Mouse (Mus musculus): ENCODE measurements at regions not wholly inside any gene's neighbourhood (a gene's known extent, or its start where the extent isn't known, plus 50 kb on each side); places are given as distances from the start of the nearest gene placed in this dataset.

DNA sequence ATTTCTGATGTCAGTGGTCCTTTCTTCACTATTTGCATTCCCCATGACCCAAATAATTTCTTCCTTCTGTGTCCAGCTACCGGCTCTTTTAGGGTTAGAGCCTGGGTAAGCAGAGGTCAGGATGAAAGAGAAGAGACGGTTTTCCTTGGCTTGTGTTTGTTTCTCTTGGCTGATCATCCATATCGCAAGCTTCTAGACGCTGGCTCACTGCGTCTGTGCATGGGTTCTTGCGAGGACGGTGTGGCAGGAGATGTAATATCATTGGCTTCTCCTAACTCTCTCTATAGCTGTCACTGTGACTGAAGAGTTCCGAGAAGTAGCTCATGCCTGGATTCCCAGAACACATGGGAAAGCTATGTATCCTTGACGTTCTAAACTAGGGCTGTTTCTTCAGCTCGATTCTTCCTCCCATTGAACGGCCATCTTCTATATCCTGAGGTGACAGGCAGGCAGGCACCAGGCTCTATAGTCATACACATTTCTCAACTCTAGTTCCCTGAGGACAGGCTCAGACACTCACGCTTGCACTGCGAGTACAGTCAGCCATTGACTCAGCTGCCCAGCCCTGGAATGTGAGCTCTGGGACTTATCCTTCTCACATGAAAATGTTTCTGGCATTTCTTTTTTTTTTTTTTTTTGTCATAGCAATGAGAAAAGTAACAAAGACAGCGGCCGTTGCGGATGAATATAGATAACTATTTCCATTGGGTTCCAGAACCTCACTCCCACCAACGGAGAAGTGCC lies 85.0 kb downstream of the Bach1 start:
- TF ChIP-seq POLR2A (IDR thresholded peaks at IDR 0.05; ENCODE audit: borderline replicate concordance, extremely low read depth, low read depth, low read length) (no peak), CTCF (IDR thresholded peaks at IDR 0.05; ENCODE audit: insufficient read depth, low read length) (no peak)
- H3K4me1 ChIP-seq (ENCODE audit: control insufficient read depth, insufficient read depth, low read length), result no peaks in the 10 kb centered on the region
- peak overlapping the region; percentile 26 for H3K4me3 ChIP-seq (replicated peaks; ENCODE audit: extremely low read depth, low read depth, low read length)
- DNase-seq, result no peak
- WGBS, result 57% methylated on average over 17 of the region's 17 CpGs

DNA sequence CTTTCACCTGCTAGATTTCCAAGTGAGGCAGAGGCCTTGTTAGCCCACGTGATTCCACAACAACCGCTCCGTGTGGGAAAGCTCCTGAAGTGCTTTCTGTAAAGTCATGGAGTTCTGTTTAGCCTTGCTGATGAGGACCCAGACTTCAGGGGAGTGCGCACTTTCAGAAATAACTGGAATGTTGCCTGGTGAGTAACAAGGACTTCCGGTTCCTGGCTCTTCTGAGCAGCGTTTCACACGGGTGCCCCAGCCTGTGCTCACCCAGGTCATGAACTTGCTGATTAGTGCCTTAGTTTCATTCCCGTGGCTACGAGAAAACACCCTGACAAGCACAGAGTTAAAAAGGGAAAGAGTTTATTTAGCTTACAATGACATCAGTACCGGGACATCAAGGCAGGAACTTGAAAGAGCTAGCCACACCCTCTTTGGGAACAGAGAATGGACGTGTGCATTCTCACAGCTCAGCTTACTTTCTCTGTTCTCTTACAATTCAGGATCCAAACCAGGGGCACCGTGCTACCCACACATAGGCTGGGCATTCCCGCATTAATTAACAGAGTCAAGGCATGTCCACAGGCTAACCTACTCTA lies 85.8 kb downstream of the Bach1 start:
- H3K4me3 ChIP-seq (replicated peaks; ENCODE audit: extremely low read depth, low read depth, low read length), result peak overlapping the region; percentile 26
- H3K4me1 ChIP-seq (ENCODE audit: control insufficient read depth, insufficient read depth, low read length), result no peaks in the 10 kb centered on the region
- DNase-seq, result peak; percentile 36
- 21% methylated on average over 13 of the region's 13 CpGs for WGBS
- TF ChIP-seq CTCF (IDR thresholded peaks at IDR 0.05; ENCODE audit: insufficient read depth, low read length) (no peak), POLR2A (IDR thresholded peaks at IDR 0.05; ENCODE audit: borderline replicate concordance, extremely low read depth, low read depth, low read length) (no peak)

DNA sequence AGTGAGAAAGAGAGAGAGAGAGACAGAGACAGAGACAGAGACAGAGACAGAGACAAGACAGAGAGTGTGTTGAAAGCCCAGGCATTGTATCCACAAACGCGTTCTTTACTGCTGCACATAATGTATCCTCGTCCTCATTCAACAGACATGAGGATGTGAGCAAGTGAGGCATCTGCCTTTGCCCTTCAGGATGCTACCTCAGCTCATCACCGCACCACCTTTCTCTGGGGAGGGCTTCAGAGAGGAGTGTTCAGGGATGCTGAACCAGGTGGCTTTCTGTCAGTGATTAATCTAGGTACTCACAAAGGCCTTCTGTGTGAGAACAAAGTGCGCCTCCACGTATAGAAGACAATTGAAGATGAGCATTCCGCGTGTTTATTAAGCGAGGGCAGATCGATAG lies 90.8 kb downstream of the Bach1 start:
- no peak overlapping the region for H3K4me3 ChIP-seq (replicated peaks; ENCODE audit: extremely low read depth, low read depth, low read length)
- no peaks in the 10 kb centered on the region for H3K4me1 ChIP-seq (ENCODE audit: control insufficient read depth, insufficient read depth, low read length)
- 90% methylated on average over 10 of the region's 10 CpGs for WGBS
- DNase-seq, result no peak
- TF ChIP-seq POLR2A (IDR thresholded peaks at IDR 0.05; ENCODE audit: borderline replicate concordance, extremely low read depth, low read depth, low read length) (no peak), CTCF (IDR thresholded peaks at IDR 0.05; ENCODE audit: insufficient read depth, low read length) (no peak)

DNA sequence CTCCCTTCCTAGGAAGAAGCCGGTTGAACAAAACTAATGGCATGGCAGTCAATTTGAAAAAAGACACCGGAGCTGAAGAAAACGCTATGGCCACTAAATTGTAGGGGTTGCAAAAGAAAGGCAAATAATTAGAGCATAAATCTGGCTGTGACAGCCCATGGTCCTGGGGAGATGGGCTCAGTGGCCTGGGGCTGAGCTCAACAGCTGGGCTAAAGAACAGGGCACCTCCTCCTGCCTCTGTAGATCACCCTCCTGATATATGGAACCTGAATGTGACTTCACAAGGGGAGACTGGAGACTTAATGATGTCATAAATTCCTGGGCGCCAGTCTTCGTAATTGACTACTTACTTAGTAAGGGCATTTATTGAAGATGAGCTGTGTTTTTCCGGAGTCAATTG lies 91.2 kb downstream of the Bach1 start:
- 84% methylated on average over 6 of the region's 6 CpGs for WGBS
- H3K4me1 ChIP-seq (ENCODE audit: control insufficient read depth, insufficient read depth, low read length), result no peaks in the 10 kb centered on the region
- no peak for DNase-seq

DNA sequence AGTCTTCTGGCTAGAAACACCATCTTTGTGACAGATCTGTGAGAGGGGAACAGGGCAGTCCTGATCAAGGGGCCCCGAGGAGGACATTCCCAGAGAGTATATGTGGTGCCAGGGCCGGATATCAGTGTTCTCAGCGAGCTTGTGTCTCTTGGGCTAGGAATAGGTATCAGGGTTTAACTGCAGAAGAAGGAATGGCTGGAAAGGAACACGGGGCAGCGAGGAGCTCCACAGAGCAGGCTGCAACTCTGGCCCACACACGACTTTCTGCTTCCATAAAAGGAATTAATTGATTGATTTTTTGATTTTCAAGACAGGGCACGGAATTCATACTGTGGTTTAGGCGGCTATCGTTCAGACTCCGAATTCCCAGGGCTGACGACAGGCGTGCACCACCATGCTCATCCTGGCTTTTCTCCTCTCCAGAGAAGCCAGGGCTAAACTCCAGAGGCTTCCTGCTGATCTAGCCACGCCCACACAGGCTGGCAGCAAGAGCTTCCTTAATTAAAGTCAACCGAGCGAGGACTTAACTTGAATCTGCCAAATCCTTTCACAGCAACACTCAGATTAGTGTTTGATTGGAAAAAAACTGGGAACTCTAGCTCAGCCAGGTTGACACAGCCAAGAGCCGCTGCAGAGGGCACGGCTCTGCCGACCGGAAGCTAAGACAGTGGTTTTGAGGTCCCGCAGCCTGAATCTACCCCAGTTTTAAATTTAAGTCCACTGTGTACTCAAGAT lies 97.9 kb downstream of the Bach1 start:
- DNase-seq, result peak; percentile 35
- Histone ChIP-seq H3K4me1 (ENCODE audit: control insufficient read depth, insufficient read depth, low read length) (no peaks in the 10 kb centered on the region), H3K4me3 (replicated peaks; ENCODE audit: extremely low read depth, low read depth, low read length) (peak overlapping the region; percentile 42)
- 6% methylated on average over 20 of the region's 20 CpGs for WGBS
- TF ChIP-seq CTCF (IDR thresholded peaks at IDR 0.05; ENCODE audit: insufficient read depth, low read length) (no peak), POLR2A (IDR thresholded peaks at IDR 0.05; ENCODE audit: borderline replicate concordance, extremely low read depth, low read depth, low read length) (no peak)

More for the DNA sequence above, 91.2 kb downstream of the Bach1 start:
- no peak for TF ChIP-seq CTCF (IDR thresholded peaks at IDR 0.05; ENCODE audit: insufficient read depth, low read length)
- TF ChIP-seq POLR2A (IDR thresholded peaks at IDR 0.05; ENCODE audit: borderline replicate concordance, extremely low read depth, low read depth, low read length), result no peak
- no peak overlapping the region for H3K4me3 ChIP-seq (replicated peaks; ENCODE audit: extremely low read depth, low read depth, low read length)

DNA sequence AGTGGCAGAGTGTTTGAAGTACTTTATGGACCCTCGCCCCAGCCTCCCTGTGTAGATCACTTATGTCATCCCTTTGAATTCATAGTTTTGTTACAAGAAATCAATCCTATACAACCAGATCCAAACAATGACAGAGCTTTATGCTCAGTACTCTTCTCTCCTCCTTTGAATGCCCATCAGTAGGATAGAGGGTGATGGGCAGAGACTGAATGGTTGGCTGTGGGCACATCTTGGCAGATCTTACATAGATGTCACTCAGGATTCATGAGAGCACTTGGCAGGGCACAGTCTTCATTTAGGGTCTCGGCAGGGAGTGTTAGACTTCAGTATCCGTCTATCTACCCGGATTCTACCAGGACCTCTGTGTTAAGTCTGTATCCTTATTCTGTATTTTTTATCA lies 103.6 kb downstream of the Bach1 start:
- no peaks in the 10 kb centered on the region for H3K4me1 ChIP-seq (ENCODE audit: control insufficient read depth, insufficient read depth, low read length)
- TF ChIP-seq POLR2A (IDR thresholded peaks at IDR 0.05; ENCODE audit: borderline replicate concordance, extremely low read depth, low read depth, low read length) (no peak), CTCF (IDR thresholded peaks at IDR 0.05; ENCODE audit: insufficient read depth, low read length) (no peak)
- DNase-seq, result no peak
- WGBS, result 88% methylated on average over 4 of the region's 4 CpGs
- no peak overlapping the region for H3K4me3 ChIP-seq (replicated peaks; ENCODE audit: extremely low read depth, low read depth, low read length)

DNA sequence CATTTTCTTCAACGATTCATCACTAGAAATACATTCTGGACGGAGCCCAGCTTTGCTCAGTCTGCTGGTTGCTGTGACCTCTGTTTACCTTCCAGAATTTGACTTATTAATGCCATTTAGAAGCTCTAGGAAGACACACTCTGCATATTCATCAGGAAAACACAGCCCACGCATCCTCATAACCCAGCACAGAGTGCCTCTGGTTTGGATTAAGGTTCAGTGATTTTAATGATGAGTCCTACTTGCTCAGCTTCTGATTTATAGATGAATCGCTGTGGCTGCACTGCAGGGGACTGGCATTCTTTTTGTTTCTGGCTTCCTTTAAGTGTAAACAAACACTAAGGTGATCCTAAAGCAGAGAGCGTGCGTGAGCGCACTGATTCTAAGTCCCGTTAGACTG lies 118.8 kb downstream of the Bach1 start:
- WGBS, result 74% methylated on average over 8 of the region's 8 CpGs
- TF ChIP-seq POLR2A (IDR thresholded peaks at IDR 0.05; ENCODE audit: borderline replicate concordance, extremely low read depth, low read depth, low read length) (no peak), CTCF (IDR thresholded peaks at IDR 0.05; ENCODE audit: insufficient read depth, low read length) (no peak)
- DNase-seq, result no peak
- Histone ChIP-seq H3K4me3 (replicated peaks; ENCODE audit: extremely low read depth, low read depth, low read length) (no peak overlapping the region), H3K4me1 (ENCODE audit: control insufficient read depth, insufficient read depth, low read length) (no peaks in the 10 kb centered on the region)

DNA sequence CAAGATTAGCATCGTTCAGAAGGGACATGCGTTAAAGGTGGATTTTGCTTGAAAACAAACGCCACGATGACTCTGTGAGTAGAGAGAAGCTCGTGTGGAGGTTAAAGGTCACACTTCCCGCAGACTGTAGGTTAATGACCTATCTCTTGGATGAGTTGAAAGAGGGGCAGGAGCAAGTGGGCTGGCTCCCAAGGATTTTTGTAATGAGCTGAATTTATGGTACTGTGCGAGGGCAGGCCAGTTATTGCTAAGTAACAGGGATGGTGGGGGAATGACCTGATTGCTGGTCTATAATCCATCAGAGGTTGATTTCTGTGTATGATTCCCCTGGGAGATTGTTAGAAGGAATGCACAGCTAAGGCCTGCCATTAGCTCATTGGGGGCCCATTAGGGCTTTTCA lies 135.6 kb downstream of the Bach1 start:
- TF ChIP-seq CTCF (IDR thresholded peaks at IDR 0.05; ENCODE audit: insufficient read depth, low read length) (no peak), POLR2A (IDR thresholded peaks at IDR 0.05; ENCODE audit: borderline replicate concordance, extremely low read depth, low read depth, low read length) (no peak)
- WGBS, result 70% methylated on average over 7 of the region's 7 CpGs
- DNase-seq, result no peak
- H3K4me3 ChIP-seq (replicated peaks; ENCODE audit: extremely low read depth, low read depth, low read length), result no peak overlapping the region
- H3K4me1 ChIP-seq (ENCODE audit: control insufficient read depth, insufficient read depth, low read length), result no peaks in the 10 kb centered on the region

DNA sequence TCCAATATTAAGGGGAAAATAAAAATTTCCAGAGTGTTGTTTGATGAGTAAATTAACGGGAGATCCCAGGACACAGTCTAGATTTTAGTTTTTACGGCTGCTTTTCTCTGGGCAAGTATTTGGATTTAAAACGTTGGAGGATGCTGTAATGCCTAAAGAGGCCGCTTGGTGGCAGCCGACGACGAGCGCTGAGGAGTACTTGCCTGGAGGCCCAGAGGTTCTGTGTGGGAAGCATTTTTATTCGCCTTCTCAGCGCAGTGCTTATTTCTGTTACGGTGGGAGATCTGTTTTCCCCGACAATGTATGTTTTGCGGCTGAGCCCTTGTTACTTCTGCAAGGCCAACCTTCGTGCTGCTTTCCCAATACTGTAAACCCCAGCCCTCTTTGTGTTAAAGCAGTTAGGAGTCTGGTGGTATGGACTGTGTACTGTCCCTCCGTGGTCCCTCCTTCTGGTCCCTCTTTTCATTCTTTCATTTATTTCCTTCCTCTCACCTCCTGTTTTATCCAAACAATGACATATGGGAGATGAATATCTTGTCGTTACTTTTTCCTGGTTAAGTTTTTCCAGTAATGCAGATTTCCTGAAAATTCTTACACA lies 142.3 kb downstream of the Bach1 start:
- Histone ChIP-seq H3K4me3 (replicated peaks; ENCODE audit: extremely low read depth, low read depth, low read length) (no peak overlapping the region), H3K4me1 (ENCODE audit: control insufficient read depth, insufficient read depth, low read length) (no peaks in the 10 kb centered on the region)
- TF ChIP-seq POLR2A (IDR thresholded peaks at IDR 0.05; ENCODE audit: borderline replicate concordance, extremely low read depth, low read depth, low read length), result no peak
- TF ChIP-seq CTCF (IDR thresholded peaks at IDR 0.05; ENCODE audit: insufficient read depth, low read length), result peak; percentile 77
- DNase-seq, result peak; percentile 53
- WGBS, result 11% methylated on average over 16 of the region's 16 CpGs
